Mouse (Mus musculus): ENCODE results near the gene Nckap5.

Gene Nckap5

DNA sequence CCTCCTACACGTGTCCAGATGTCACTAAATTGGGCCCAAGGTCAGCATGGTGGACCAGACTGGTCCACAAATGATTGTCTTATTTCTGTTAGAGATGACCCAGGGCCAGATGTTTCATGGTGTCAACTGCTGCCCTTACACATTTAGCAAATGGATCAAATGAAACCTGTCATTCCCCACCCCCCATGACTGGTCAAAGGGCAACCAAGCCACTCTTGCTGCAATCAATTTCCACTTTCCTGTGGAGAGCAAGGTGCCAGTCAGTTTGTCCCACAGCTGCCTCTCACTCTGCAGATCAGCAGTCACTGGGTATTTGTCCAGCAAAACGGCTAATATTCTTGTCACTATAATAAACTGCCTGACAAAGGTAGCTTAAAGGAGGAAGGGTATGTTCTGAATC, 463.9 kb downstream of the Nckap5 start:
- no peak for DNase-seq (ENCODE audit: low spot score in 2 of 2)

DNA sequence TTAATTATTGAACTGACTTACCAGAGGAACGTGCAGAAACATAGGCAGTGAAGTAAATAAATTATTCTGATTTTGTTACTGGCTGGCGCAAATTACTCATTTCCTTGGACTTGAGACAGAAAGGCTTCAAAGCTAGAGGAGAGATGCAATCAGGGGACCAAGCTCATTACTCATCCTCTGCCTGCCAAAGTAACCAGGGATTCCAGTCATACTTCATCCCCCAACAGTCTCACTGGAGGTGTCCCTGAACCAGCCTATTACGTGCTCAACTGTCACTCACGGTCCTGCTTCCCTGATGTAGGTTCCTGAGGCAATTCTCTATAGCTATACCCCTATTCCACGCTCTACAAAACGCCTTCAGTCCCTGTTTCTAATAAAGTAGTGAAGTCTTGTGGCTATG, 466.0 kb downstream of the Nckap5 start:
- no peak for DNase-seq (ENCODE audit: low spot score in 2 of 2)

DNA sequence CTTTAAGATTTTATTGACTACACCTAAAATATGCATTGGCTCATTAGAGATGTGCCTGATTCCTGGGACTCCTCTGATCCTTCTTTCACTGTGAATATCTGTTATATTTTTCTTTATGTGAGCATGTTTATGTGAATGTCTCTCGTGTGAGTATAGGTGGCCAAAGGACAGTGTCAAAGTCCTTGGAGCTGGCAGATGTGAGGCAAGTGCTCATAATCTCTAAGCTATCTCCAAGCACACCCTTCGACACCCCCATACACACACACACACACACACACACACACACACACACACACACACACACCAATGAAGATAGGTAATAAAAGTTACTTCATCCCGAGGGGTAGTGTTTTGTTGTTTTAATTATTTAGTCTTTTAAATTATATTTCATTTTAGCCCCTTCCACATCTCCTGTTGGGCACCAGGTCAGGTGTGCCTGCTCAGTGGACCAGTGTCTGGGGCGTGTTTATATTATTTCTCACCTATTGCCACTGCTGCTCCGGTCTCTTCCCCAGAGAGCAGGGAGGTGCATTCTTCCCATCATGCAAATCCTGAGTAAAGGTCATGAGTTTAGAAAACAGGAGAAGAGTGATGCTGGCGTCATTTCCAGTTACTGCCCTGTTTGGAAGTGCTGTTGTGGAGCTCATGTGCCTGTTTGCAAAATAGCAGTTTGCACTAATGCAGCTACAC, 469.9 kb downstream of the Nckap5 start:
- DNase-seq (ENCODE audit: low spot score in 2 of 2) = no peak

DNA sequence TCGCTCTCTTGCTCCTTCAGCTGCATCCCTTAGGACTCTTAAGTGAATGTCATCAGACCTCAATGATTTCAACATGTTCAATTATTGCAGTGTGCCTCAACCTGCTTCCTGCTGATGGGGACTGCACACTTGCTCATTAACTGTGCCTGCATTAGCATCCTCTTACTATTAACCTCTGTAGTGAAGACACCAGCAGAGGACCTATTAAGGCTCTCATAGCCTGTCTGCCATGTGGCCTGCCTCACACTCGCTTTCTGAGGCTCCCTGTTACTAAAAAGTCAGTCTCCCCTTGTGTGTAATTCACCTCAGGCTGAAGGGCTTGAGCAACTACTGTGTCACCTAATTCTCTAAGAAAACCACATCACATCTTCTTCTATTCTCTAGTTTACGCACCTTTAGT, 470.5 kb downstream of the Nckap5 start:
- DNase-seq (ENCODE audit: low spot score in 2 of 2) = no peak

DNA sequence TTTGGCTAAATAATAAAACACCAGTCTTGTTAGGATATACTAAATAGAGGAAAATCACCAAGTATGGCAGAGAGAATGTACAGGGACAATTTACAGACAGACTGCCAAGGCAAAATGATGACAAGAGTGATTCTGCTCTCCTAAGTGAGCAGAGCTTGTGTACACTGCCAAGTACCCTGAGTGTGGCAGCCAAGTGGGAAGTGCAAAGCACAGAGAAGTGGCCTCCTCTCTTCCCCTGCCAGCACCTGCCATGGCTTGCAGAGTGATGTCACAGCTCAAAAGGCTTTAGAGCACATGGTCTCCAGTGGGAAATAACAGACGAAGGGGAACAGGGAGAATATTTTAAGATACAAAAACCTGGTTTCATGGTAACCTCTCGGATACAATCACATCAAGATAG, 488.8 kb downstream of the Nckap5 start:
- DNase-seq (ENCODE audit: low spot score in 2 of 2) = no peak

DNA sequence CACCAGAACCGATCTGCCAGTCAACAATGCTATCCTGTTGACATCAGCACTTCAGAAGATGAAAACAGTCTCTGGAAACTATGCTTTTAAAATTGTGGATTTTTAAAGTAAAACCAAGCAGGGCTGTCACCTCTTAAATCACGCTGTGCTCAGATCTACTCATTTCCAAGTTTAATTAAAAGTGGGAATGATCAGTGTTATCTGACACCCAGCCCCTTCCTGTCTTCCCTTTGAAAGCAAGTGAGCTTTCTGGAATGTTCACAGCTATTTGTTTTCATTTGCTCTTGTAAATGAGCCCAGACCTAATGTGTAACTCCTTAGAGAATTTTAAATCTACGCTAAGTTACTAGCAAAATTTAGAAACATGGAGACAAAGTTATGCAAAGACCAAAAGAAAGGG, 491.3 kb downstream of the Nckap5 start:
- no peak for DNase-seq (ENCODE audit: low spot score in 2 of 2)

DNA sequence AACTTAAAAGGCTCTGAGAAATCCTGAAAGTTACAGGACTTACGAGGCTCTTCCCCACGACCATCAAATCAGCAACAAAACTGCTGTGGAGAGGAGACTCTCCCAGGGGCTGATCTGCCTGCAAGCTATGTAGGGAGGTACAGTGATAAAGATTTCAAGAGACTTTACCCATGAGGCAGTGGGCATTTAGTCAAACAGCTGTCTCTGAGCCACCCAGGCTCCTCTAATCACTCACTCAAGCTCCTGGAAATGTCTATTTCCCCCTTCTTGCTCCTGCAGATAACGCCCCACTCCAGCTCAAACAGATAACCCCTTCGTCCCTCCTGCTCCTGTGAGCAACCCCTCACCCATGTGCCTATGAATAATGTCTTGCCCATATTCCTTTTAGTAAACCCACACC, 496.4 kb downstream of the Nckap5 start:
- no peak for DNase-seq (ENCODE audit: low spot score in 2 of 2)

DNA sequence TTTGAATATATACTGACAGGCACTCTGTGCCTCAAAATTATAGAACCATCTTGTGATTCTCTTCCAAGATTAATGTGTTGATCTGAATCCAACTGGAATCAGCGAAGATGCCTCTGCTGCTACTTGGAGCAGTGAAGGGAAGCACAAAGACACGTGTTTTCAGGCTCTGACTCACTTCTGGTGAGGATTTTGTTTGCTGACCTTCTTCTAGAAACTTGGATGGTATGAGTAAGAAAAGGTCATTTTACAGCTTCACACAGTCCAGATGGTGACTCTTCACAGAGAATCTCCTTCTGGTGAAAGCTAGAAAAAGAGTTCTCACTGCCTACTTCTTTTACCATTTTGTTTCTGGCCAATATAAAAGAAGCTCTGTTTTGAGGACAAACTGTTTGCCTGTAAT, 498.6 kb downstream of the Nckap5 start:
- DNase-seq (ENCODE audit: low spot score in 2 of 2) = peak in 1 of 2 experiments; percentile 12

DNA sequence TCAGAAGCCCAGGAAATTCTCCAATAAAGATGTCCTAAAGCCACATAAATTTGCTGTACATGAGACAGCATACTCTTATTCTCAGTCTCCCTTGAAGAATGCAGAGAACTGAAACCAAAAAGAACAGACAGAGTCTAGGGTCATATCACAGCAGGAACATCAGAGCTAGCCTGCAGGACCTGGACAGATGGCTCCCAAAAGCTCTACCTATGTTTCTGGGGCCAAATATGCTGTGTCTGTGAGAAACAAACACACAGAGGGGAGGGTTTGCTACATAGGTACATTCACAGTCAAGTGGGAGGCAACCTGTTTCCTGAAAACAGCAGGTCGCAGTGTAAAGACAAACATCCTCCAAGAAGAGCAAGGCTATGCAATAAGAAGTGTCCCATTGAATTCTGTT, 509.9 kb downstream of the Nckap5 start:
- no peak for DNase-seq (ENCODE audit: low spot score in 2 of 2)

DNA sequence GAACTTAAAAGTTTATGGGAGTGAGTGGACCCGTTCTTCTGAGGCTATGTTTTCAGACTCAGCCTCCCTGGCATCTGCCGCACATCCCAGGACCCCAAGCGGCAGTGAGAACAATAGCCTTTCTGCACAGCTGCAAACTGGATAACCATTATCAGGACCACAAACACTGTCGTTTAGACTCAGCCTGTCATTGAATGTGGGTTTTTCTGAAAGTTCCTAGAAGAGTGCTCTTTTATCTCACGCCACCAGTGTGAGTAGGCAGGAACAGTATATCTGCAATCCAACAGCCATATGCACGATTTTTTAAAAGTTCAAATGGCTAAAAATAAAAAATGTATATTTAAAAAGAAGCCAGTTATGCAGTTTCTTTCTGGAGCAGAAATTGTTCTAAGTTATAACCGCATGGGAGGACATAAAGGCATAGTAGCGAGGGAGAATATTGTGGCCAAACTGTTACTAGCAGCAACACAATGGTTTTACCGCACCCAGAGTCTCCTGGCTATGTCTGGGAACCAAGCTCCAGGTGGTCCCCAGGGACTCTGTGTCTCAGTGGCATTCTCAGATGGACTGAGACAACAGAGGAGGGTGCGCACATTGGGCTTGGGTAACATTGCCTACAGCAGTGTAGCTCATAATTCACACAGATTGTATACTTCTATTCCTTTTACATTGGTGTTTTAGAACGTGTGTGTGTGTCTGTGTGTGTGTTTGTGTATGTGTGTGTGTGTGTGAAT, 512.6 kb downstream of the Nckap5 start:
- no peak for DNase-seq (ENCODE audit: low spot score in 2 of 2)

DNA sequence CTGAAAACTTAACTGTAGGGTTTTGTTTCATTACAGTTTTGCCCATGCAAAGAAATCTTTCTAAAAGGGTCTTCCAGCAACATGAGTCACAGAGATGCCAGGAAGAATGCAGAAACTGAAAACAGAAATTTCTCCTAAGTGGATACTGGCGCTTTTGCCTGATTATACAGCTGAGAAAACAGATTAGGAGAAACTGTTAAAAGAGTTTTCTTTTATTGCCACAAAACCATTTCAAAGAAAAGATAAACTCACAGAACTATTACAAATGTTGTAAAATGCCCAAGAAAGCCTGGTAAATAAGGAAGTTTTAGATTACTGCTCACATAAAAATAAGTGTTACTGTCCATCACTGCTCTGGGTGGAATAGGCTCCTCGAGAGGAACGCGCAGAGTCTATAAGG, 513.3 kb downstream of the Nckap5 start:
- no peak for DNase-seq (ENCODE audit: low spot score in 2 of 2)

DNA sequence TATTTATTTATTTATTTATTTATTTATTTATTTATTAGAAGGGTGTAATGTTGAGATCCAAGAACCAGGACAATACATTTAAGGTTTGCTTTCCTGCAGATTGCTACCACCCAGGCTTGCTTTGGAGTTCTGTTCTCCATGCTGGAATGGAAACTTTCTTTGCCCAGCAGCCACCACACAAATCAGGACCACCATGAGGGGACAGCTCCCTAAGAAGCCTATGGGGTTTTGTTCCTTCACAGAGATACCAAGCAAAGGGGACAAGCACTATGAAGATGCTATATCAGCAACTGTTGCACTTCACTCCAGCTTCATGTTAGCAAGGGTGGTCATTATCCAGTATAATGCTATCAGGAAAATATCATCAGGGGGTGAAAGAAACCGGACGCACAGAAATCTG, 513.7 kb downstream of the Nckap5 start:
- no peak for DNase-seq (ENCODE audit: low spot score in 2 of 2)

DNA sequence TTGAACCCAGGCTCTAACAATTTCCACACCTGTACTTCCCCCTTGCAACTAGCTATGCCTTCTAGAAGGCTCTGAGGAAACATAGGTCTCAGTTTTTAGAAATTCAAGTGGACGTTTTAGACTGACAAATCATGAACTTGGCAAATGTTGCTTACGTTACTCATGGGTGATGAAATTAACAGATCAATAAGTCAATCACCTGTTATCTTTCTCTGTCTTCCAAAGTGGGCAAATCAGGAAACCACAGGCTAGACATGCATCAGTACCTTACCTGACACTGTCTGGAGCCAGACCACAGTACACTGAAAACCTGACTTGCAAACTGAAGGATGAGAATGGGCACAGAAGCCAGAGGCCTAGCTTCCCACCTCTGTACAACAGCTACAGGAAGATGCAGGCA, 529.5 kb downstream of the Nckap5 start:
- no peak for DNase-seq (ENCODE audit: low spot score in 2 of 2)

DNA sequence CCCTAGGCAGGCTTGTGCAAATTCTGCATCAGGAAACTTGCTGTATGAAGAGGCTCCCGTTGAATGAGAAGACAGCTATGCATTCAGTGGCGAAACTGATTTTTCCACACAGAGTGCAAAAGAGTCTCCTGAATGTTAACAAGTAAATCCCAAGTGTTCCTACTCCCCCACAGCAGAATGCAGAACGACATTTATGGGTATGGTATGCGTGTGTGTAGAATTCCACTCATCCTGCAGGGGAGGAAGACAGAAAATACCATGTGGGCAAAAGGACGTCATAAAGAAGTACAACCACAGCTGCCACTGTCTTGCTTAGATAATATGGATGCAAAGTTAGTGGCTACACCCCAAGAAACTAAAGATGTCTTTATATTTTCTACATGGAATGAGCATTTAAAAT, 565.7 kb downstream of the Nckap5 start:
- no peak for DNase-seq (ENCODE audit: low spot score in 2 of 2)

DNA sequence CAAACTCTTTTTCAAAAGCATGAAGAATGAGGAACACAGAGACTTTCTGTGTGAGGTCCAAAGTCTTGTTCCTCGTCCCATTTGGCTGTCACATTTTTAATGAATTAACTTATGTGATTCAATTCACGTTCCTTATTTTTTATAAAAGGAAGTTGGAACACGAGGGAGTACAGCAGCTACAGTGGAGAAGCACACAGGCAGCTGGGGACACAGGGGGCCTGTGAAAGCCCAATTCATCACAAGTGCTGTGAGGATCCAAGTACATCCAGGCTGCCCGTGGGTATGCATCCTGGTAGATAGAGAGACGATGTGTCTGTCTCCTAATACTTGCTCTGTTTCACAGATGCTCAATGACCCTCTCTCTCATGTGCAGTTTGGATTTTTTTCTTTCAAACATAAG, 576.2 kb downstream of the Nckap5 start:
- no peak for DNase-seq (ENCODE audit: low spot score in 2 of 2)

DNA sequence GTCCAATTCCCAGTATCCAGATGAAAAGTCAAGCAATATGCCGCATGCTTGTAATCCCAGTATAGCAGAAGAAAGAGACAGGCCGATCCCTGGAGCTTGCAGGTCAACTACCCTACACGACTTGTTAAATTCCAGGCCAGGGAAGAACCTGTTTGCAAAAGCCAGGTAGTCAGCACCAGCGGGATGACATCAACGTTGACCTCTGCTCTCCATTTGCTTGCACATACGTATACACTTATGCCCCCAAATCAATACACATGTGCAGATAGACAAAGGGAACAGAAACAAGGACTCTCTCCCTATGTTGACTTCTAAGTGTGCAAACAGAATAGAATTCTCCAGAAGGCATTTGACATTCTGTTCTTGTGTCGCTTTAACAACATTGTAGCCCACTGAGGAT, 576.7 kb downstream of the Nckap5 start:
- no peak for DNase-seq (ENCODE audit: low spot score in 2 of 2)

DNA sequence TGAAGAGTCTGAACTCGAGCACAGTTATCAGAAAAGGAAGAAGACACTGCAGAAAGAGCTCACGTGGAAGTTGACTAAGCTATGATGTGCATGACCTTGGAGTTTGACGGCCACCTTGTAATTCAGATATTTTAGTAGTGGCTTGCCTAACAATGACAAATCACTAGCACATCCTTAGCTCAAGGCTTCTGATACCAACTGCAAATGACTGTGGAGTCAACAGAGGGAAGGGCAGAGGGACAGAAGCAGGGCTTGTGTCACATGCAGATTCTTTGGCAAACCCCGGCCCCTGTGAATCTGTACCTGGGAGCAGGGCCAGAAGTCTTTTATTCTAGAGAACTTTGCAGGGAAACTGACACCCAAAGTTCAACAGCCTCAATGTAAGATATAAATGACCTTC, 597.4 kb downstream of the Nckap5 start:
- no peak for DNase-seq (ENCODE audit: low spot score in 2 of 2)

DNA sequence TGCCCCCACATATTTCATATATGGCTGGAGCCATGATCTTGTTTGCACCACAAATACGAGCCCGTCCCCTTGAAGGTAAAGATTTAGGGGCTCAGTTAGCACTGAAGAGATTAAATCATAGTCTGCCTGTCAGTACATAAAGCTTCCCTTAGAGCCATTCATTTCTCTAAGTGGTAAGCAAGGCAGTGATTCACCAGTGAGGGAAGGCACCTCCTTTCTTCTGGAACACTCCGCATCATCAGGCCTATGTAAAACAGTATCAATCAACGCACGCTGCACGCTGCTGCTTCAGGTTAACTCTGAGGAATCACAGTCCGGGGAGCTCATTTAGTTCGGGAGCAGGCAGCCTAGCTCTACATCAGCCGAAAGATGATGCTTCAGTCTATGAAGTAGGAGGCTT, 599.4 kb downstream of the Nckap5 start:
- DNase-seq (ENCODE audit: low spot score in 2 of 2) = no peak

DNA sequence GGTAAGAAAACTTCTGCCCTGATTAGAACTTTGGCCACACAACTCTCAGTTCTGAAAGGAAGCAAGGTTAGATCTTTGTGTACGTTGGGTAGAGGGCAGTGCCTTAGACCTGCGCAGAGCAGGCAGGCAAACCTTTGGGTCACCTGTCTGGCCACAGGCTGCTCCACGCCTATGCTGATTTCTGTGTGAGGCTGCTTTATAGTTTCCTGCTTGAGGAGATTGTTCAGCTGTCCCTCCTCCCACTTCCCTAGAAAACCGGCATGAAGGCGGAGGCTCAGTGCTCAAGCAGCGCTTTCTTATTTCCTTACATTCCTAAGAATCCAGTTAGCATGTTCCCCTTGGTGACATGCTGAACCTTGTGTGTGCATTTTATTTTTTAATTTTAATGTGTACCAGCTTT, 620.4 kb downstream of the Nckap5 start:
- DNase-seq (ENCODE audit: low spot score in 2 of 2) = no peak

DNA sequence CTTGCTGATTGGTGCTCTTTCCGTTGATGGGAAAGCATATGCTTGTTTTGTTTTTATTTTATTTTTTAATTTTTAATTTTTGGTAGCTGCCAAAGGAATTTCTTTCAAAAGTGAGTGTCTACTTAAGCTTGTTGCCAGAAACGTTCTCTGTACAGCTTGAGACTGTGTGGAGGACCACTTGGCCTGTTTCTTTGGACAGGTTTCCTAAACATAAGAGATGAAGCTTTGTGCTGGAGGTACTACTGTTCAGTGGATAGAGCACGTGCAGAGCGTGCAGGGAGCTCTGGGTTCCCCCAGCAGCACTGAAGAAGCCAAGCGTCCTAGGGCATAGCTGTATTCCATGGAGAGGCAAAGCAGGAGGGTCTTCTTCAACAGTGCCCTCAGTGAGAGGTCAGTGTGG, 620.9 kb downstream of the Nckap5 start:
- no peak for DNase-seq (ENCODE audit: low spot score in 2 of 2)

DNA sequence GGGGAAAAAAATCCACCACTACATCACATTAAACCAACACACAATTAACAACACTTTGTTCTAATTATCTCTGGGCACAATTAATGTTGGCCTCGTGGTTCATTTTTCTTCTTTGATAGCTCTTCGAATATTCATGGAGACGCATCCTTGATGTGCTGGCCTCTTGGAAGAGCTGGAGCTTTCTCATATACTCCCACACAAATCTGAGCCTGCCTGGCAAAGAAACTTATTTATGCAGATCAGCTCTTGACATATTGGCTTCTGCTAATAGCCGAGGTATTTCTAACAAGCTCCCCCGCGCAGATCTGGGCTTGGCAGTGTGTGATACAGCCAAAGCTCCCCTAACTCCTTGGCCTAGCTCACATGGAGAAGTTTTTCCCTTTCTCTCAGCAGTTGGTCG, 621.5 kb downstream of the Nckap5 start:
- no peak for DNase-seq (ENCODE audit: low spot score in 2 of 2)

DNA sequence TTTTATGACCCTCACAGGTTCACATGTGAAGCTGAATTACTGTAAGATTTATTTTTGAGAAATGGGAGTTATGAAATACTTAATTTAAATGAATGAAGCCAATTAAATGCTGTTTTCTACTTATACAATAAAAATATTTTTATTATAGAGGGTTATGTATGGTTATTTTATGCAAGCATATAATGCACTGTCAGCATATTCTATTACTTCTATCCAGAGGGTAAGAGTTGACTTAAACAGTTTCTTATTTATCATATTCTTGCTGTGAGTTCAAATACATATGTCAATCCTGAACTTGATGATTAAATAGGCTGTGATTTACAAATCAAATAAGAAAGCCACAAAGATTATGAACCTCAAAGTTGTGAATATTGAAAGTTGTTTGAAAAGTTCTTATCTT, 633.7 kb downstream of the Nckap5 start:
- DNase-seq (ENCODE audit: low spot score in 2 of 2) = no peak

DNA sequence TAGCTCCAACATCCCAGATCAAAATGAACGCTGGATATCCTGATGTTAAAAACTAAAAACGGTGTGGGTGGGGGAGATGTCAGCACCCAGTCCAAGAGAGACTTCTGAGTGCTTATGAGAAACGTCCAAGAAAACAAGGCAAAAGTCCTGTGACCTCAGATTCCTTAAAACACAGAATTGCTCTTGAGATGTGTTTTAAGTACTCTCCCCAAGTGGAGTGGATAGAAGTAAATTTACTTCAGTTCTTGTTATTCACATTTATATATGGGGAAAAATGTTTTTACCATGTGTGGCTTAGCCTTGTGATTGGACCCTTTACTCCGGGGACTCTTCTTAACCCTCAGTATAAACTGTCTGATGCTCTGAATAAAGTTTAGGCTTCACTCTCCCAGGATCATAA, 640.2 kb downstream of the Nckap5 start:
- DNase-seq (ENCODE audit: low spot score in 2 of 2) = no peak

DNA sequence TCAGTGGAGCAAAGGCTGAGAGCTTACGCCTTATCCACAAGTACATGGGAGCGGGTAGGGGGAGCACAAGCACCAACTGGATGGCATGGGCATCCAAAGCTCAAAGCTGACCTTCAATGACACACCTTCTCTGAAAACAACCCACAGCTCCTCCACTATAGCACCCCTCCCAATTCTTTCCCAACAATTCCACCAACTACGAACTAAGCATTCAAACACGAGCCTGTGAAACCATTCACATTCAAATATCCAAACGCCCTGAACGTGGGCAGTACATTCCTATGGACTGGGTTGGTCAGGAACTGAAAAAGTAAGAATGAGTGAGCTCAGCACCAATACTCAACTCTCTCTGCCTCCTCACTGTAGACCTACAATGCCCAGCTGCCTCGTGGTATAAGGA, 646.8 kb downstream of the Nckap5 start:
- DNase-seq (ENCODE audit: low spot score in 2 of 2) = no peak

Data from frontal cortex, postnatal 25 days (tissue).